Mouse (Mus musculus): ENCODE results near the gene Olfr792. TPM values are rescaled to one million over a fixed set of nuclear protein-coding genes. Genes with fewer than 3 reads are reported as not detected.

The Olfr792 gene
- polyA plus RNA-seq (2016; fragmentation: Nextera tagmentation; extraction: Ambion mirVana), result not detected in 2 replicates

DNA sequence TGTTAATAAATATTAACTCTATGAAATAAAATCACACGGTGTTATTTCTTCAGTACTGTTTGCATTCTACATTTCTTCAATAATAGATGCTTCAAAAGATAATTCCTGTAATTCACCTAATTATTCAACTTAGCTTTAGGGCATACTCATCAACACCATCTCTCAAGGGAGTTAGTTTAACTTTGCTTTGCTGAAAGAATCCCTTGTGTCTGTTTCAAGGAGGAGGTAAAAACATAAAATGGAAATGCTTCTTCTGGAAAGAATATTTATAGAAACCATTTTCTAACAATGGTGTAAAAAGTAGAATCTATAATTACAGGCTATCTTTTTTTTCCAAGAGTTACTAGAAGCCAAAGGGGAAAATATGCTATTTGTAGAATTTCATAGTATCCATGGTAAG is at the start of gene Olfr792:
Gene Olfr792 (plus strand): TSS at position 301 of the 400 bp plus-strand sequence.
- Histone ChIP-seq H3K9me3 (peaks cover 7% of the 10 kb centered on the region), H3K4me3 (no peak within 1 kb of the TSS), H3K27ac (no peak within 1 kb of the TSS), H3K4me1 (replicated peaks) (no peaks in the 10 kb centered on the region), H3K27me3 (ENCODE audit: insufficient read depth, poor library complexity, severe bottlenecking) (no peaks in the 10 kb centered on the region), H3K36me3 (no peaks in the 10 kb centered on the region)
- WGBS, result 86% methylated on average over 1 of the region's 1 CpGs
- DNase-seq (ENCODE audit: low spot score), result no peak

DNA sequence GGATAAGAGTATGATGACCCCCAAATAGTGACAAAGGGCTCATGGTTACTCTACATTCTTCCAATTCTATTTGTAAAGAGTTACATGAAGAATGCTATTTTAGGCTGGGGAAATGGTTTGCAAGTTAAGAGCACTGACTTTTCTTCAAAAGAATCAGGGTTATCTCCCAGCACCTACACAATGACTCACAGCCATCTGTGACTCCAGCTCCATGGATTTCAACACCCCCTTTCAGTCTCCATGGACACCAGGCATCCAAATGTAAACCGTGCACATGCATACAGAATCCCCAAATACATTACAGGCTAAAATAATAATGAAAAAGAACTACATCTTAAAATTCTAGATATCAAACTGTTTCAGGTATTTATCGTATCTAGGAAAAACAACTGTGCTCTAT is 48.9 kb upstream of the Olfr792 start:
- H3K27ac ChIP-seq, result no peak overlapping the region
- no peaks in the 10 kb centered on the region for H3K4me1 ChIP-seq (replicated peaks)
- no peak overlapping the region for H3K4me3 ChIP-seq
- 76% methylated on average over 2 of the region's 2 CpGs for WGBS
- no peak for DNase-seq (ENCODE audit: low spot score)
- H3K36me3 ChIP-seq, result no peaks in the 10 kb centered on the region
- H3K9me3 ChIP-seq, result no peaks in the 10 kb centered on the region
- H3K27me3 ChIP-seq (ENCODE audit: insufficient read depth, poor library complexity, severe bottlenecking), result no peaks in the 10 kb centered on the region

DNA sequence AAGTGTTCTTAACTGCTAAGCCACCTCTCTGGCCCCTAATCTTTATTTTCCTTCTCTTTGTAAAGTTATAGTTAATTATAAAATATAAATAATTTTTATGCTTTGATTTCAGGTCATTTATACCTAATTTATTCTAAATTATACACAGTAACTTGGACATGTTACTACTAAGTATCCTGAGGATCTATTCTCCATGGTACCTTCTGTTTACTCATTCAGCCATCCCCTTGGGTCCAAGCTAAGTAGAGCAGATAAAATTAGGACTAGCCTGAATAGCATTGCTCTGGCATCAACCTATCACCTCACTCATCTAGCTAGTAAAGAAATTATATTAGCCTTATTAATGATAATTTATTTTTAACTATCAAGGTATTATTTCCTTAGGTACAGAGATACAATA is 40.8 kb upstream of the Olfr792 start, which contains the start of gene Olfr790:
Gene Olfr790 (plus strand): TSS at position 301 of the 400 bp plus-strand sequence.
- Histone ChIP-seq H3K27ac (no peak within 1 kb of the TSS), H3K9me3 (no peaks in the 10 kb centered on the region), H3K36me3 (no peaks in the 10 kb centered on the region), H3K4me3 (no peak within 1 kb of the TSS), H3K4me1 (replicated peaks) (no peaks in the 10 kb centered on the region), H3K27me3 (ENCODE audit: insufficient read depth, poor library complexity, severe bottlenecking) (no peaks in the 10 kb centered on the region)
- DNase-seq (ENCODE audit: low spot score), result no peak

DNA sequence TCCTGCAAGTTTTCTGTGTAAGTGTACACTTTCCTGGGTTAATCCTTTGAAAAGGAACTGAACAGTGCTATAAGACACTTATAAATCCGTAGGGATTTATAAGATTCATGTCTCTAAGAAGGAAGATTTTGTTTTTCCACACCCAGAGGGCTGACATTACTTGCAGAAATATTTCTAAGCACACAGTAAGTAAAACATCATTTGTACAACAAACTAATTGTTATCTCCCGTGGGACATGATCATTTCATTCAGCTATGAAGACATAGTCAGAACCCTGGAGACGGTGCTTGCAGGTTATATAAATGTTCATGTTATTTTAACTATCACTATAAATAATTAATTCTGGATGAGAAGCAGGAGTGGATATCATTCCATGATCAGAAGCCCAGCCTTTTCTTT is 17.5 kb upstream of the Olfr792 start, which contains the start of gene Olfr791:
Gene Olfr791 (plus strand): TSS at position 301 of the 400 bp plus-strand sequence.
- H3K27me3 ChIP-seq (ENCODE audit: insufficient read depth, poor library complexity, severe bottlenecking), result no peaks in the 10 kb centered on the region
- H3K4me1 ChIP-seq (replicated peaks), result no peaks in the 10 kb centered on the region
- H3K36me3 ChIP-seq, result no peaks in the 10 kb centered on the region
- no peak for DNase-seq (ENCODE audit: low spot score)
- H3K4me3 ChIP-seq, result no peak within 1 kb of the TSS
- no peak within 1 kb of the TSS for H3K27ac ChIP-seq
- no peaks in the 10 kb centered on the region for H3K9me3 ChIP-seq
- WGBS, result 76% methylated on average over 3 of the region's 3 CpGs

DNA sequence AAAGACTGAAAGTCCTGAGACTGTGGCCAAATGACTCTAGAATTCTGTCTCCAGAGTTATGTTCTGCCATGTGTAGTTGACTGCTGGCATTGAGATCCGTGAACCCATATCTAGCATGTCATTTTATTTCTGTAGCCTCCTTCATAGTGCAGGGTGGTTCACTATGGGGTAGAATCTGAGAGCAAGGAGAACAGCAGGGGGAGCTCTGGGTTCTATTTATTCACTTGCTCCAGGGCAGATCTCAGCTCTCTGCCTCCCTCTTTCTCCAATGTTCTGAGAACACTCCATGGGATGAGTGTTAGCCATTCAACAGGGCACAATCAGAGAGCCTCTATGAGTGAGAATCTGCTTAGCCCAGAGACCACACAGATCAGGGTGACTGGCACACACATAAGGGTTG is 10.4 kb downstream of the Olfr792 start:
- peaks cover 5% of the 10 kb centered on the region for H3K9me3 ChIP-seq
- no peak overlapping the region for H3K4me3 ChIP-seq
- H3K4me1 ChIP-seq (replicated peaks), result no peaks in the 10 kb centered on the region
- H3K27ac ChIP-seq, result no peak overlapping the region
- DNase-seq (ENCODE audit: low spot score), result no peak
- H3K27me3 ChIP-seq (ENCODE audit: insufficient read depth, poor library complexity, severe bottlenecking), result no peaks in the 10 kb centered on the region
- WGBS, result 65% methylated on average over 1 of the region's 1 CpGs
- no peaks in the 10 kb centered on the region for H3K36me3 ChIP-seq

DNA sequence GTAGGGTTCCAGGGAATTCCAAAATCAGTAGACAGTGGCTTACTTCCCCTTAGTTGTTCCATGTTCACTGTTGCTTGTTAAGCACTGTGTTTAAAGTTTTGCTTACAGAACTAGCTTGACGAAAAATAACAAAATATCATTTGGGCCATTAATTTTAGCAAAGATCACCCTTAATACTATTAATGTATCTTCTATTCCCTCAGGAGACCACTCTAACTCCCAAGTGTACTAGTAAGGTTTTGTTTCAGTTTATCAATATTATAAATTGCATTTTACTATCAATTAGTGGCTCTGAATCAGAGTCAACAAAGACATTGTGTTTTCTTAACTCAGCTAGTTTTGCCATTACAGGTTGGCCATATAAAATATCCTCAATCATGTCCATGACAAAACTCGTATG is 28.4 kb downstream of the Olfr792 start, which contains the start of gene Olfr794:
Gene Olfr794 (plus strand): TSS at position 301 of the 400 bp plus-strand sequence.
- Histone ChIP-seq H3K9me3 (no peaks in the 10 kb centered on the region), H3K36me3 (no peaks in the 10 kb centered on the region), H3K27me3 (ENCODE audit: insufficient read depth, poor library complexity, severe bottlenecking) (no peaks in the 10 kb centered on the region), H3K4me1 (replicated peaks) (no peaks in the 10 kb centered on the region), H3K4me3 (no peak within 1 kb of the TSS), H3K27ac (no peak within 1 kb of the TSS)
- no peak for DNase-seq (ENCODE audit: low spot score)
- WGBS, result 82% methylated on average over 2 of the region's 2 CpGs

DNA sequence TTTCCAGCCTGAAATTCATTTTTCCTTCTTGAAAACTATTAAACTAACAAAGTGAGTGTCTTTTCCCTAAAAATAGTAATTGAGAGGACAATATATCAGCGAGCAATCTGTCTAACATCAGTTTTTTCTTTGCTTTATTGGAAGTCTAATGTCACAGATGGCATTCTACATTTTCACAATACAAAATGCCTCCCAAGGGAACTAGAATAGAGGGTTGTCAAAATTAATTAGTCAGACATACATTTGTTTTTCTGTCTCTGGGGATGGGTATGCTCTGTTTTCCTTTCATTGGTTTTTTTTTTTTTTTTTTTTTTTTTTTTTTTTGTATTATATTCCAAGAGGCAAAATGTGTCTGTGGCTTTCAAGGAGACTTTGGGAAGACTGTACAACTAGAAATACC is 38.1 kb downstream of the Olfr792 start:
- H3K27me3 ChIP-seq (ENCODE audit: insufficient read depth, poor library complexity, severe bottlenecking), result no peaks in the 10 kb centered on the region
- H3K4me3 ChIP-seq, result no peak overlapping the region
- 74% methylated on average over 1 of the region's 1 CpGs for WGBS

More for the DNA sequence above, 38.1 kb downstream of the Olfr792 start:
- Histone ChIP-seq H3K27ac (no peak overlapping the region), H3K4me1 (replicated peaks) (no peaks in the 10 kb centered on the region), H3K36me3 (no peaks in the 10 kb centered on the region), H3K9me3 (no peaks in the 10 kb centered on the region)
- DNase-seq (ENCODE audit: low spot score), result no peak

Other genes with a start within 250 kb of the Olfr792 start
- gene Olfr780, start 221.0 kb upstream of the Olfr792 start, polyA plus RNA-seq (2016; fragmentation: Nextera tagmentation; extraction: Ambion mirVana), result not detected in 2 replicates
- gene Olfr781, start 210.3 kb upstream of the Olfr792 start, polyA plus RNA-seq (2016; fragmentation: Nextera tagmentation; extraction: Ambion mirVana), result not detected in 2 replicates
- gene Olfr782, start 190.3 kb upstream of the Olfr792 start, polyA plus RNA-seq (2016; fragmentation: Nextera tagmentation; extraction: Ambion mirVana), result not detected in 2 replicates
- gene Olfr784, start 155.1 kb upstream of the Olfr792 start, polyA plus RNA-seq (2016; fragmentation: Nextera tagmentation; extraction: Ambion mirVana), result 0.08 TPM in 1 of 2 replicates, not detected in the other
- not detected in 2 replicates for gene Olfr785, start 133.7 kb upstream of the Olfr792 start, polyA plus RNA-seq (2016; fragmentation: Nextera tagmentation; extraction: Ambion mirVana)
- not detected in 2 replicates for gene Olfr786, start 111.9 kb upstream of the Olfr792 start, polyA plus RNA-seq (2016; fragmentation: Nextera tagmentation; extraction: Ambion mirVana)
- not detected in 2 replicates for gene Olfr787, start 77.3 kb upstream of the Olfr792 start, polyA plus RNA-seq (2016; fragmentation: Nextera tagmentation; extraction: Ambion mirVana)
- gene Olfr788, start 68.2 kb upstream of the Olfr792 start, polyA plus RNA-seq (2016; fragmentation: Nextera tagmentation; extraction: Ambion mirVana), result not detected in 2 replicates
- gene Olfr789, start 54.4 kb upstream of the Olfr792 start, polyA plus RNA-seq (2016; fragmentation: Nextera tagmentation; extraction: Ambion mirVana), result not detected in 2 replicates
- gene Olfr790, start 40.7 kb upstream of the Olfr792 start, polyA plus RNA-seq (2016; fragmentation: Nextera tagmentation; extraction: Ambion mirVana), result not detected in 2 replicates
- not detected in 2 replicates for gene Olfr791, start 17.4 kb upstream of the Olfr792 start, polyA plus RNA-seq (2016; fragmentation: Nextera tagmentation; extraction: Ambion mirVana)
- not detected in 2 replicates for gene Olfr794, start 28.5 kb downstream of the Olfr792 start, polyA plus RNA-seq (2016; fragmentation: Nextera tagmentation; extraction: Ambion mirVana)
- not detected in 2 replicates for gene Olfr796, start 73.4 kb downstream of the Olfr792 start, polyA plus RNA-seq (2016; fragmentation: Nextera tagmentation; extraction: Ambion mirVana)
- not detected in 2 replicates for gene Olfr798, start 88.8 kb downstream of the Olfr792 start, polyA plus RNA-seq (2016; fragmentation: Nextera tagmentation; extraction: Ambion mirVana)
- not detected in 2 replicates for gene Olfr799, start 98.3 kb downstream of the Olfr792 start, polyA plus RNA-seq (2016; fragmentation: Nextera tagmentation; extraction: Ambion mirVana)
- gene Olfr800, start 118.5 kb downstream of the Olfr792 start, polyA plus RNA-seq (2016; fragmentation: Nextera tagmentation; extraction: Ambion mirVana), result not detected in 2 replicates
- not detected in 2 replicates for gene Olfr801, start 134.7 kb downstream of the Olfr792 start, polyA plus RNA-seq (2016; fragmentation: Nextera tagmentation; extraction: Ambion mirVana)
- gene Olfr802, start 149.0 kb downstream of the Olfr792 start, polyA plus RNA-seq (2016; fragmentation: Nextera tagmentation; extraction: Ambion mirVana), result not detected in 2 replicates
- not detected in 2 replicates for gene Olfr803, start 155.1 kb downstream of the Olfr792 start, polyA plus RNA-seq (2016; fragmentation: Nextera tagmentation; extraction: Ambion mirVana)
- gene Olfr804, start 164.0 kb downstream of the Olfr792 start, polyA plus RNA-seq (2016; fragmentation: Nextera tagmentation; extraction: Ambion mirVana), result not detected in 2 replicates
- gene Olfr805, start 190.2 kb downstream of the Olfr792 start, polyA plus RNA-seq (2016; fragmentation: Nextera tagmentation; extraction: Ambion mirVana), result not detected in 2 replicates
- gene Olfr806, start 202.8 kb downstream of the Olfr792 start, polyA plus RNA-seq (2016; fragmentation: Nextera tagmentation; extraction: Ambion mirVana), result not detected in 2 replicates
- gene Olfr807, start 218.6 kb downstream of the Olfr792 start, polyA plus RNA-seq (2016; fragmentation: Nextera tagmentation; extraction: Ambion mirVana), result not detected in 2 replicates
- not detected in 2 replicates for gene Olfr808, start 226.3 kb downstream of the Olfr792 start, polyA plus RNA-seq (2016; fragmentation: Nextera tagmentation; extraction: Ambion mirVana)
- gene Olfr809, start 235.5 kb downstream of the Olfr792 start, polyA plus RNA-seq (2016; fragmentation: Nextera tagmentation; extraction: Ambion mirVana), result not detected in 2 replicates

Measured in hindbrain, embryonic 10.5 days (tissue).